Mouse (Mus musculus) liver, embryonic 14.5 days (tissue): ENCODE data around the gene Tbx6.

Experiments used
- CTCF ChIP-seq: IDR thresholded peaks from 2 replicates; pipeline ENCODE4 v1.5.1; 2016; ENCODE audit warnings: antibody characterized with exemption, low read depth, control low read depth
- EP300 ChIP-seq: IDR thresholded peaks from 2 replicates; pipeline ENCODE4 v1.6.1; 2016; ENCODE audit warnings: antibody characterized with exemption, low read depth

- no peak for TF ChIP-seq CTCF
- TF ChIP-seq EP300, result no peak
Observed at GRCm38 (mm10) chr7:126777476-126777875, 3.8 kb upstream of the Tbx6 start.
